Mouse (Mus musculus) spleen, adult 10 weeks (tissue): ENCODE results near the gene Boc. TPM values are rescaled to one million over a fixed set of nuclear protein-coding genes. Genes with fewer than 3 reads are reported as not detected.

Source experiments
- polyA plus RNA-seq: library from polyadenylated mRNA; stranded (reverse); fragments of 350-450 nt; fragmentation: Illumina TruSeq; extraction: RNeasy Lipid Tissue Mini Kit (QIAGEN cat#74804); gene quantifications from one replicate; pipeline ENCODE4 v1.2.3, GENCODE M21; 2015; ENCODE audit warnings: low replicate concordance; ENCODE audit not compliant: insufficient read depth

The Boc gene
- polyA plus RNA-seq = 1.0 TPM

DNA sequence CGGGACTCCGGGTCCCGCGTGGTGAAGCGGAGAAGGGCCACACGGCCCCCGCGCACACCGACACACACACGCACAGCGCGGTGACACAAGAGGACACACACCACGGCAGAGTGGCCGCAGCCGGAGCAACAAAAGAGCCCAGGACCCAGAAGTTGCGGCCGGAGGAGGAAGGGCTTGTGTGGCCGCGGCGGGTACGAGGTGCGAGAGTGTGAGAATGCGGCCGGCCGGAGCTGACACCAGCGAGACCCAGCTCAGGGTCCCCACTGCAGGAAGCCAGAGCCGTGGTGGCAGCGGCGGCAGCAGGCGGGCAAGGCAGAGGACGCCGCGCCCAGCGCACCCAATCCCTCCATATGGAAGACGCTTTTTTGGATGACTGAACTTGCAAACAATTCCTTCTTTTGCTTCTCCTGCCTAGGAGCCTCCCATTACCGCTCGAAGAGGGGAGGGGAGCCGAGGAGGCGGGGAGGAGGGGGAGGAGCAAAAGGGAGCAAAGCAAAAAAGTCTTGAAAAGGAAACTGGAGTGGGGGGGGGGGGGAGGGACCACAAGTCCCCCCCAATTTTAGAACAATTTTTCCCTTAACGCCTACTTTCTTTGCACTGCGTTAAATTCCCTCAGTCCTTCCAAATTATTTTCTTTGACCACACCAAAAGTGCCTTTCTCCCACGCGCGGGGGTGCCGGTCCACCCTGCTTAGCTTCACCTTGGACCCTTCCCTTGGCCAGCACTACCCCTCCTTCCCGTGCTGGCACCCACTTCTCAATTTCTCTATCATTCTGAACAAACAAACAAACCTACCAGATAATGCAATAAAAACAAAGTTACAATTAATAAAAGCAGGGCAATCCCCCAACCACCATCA, at the start of gene Boc:
Boc (minus strand) TSS at position 427 of the 859 bp plus-strand sequence.

Other genes with a start within 250 kb of the Boc start
- gene Sidt1, start 225.7 kb downstream of the Boc start, polyA plus RNA-seq = 31.4 TPM
- 38.9 TPM for gene Spice1, start 211.8 kb downstream of the Boc start, polyA plus RNA-seq
- not detected for gene Cfap44, start 164.1 kb downstream of the Boc start, polyA plus RNA-seq
- gene Nepro, start 165.4 kb upstream of the Boc start, polyA plus RNA-seq = 20.2 TPM
- gene Gtpbp8, start 187.5 kb upstream of the Boc start, polyA plus RNA-seq = 19.7 TPM
- gene Cd200r1, start 206.8 kb upstream of the Boc start, polyA plus RNA-seq = 15.8 TPM